Mouse (Mus musculus) liver, postnatal 0 days (tissue): ENCODE results near the gene Itgad. TPM values are rescaled to one million over a fixed set of nuclear protein-coding genes. Genes with fewer than 3 reads are reported as not detected.

Source experiments
- ATAC-seq: fragments of 200-750 bp; cut with Nextera tagmentation; 2 replicates; pipeline ENCODE4 v1.8.0; 2017; ENCODE audit warnings: mild to moderate bottlenecking, moderate library complexity
- DNase-seq: peaks from one replicate; pipeline ENCODE4 v3.0.0-alpha.2; 2016
- H3K27ac ChIP-seq: fragments of 300-500 bp; sonication (generic); 2 replicates; pipeline ENCODE4 v1.5.1; 2014; ENCODE audit warnings: antibody characterized with exemption, moderate library complexity, mild to moderate bottlenecking, low read depth
- H3K27me3 ChIP-seq: fragments of 300-500 bp; sonication (generic); 2 replicates; pipeline ENCODE4 v1.6.1; 2014; ENCODE audit warnings: low read length, control low read depth, mixed read lengths; ENCODE audit not compliant: insufficient read depth
- H3K36me3 ChIP-seq: fragments of 300-500 bp; sonication (generic); replicated peaks from 2 replicates; pipeline ENCODE4 v1.6.1; 2014; ENCODE audit warnings: mild to moderate bottlenecking, control low read depth, low read length, moderate library complexity, mixed read lengths; ENCODE audit not compliant: insufficient read depth
- H3K4me1 ChIP-seq: fragments of 300-500 bp; sonication (generic); 2 replicates; pipeline ENCODE4 v1.6.1; 2014; ENCODE audit warnings: antibody characterized with exemption, mild to moderate bottlenecking, control low read depth; ENCODE audit not compliant: insufficient read depth
- H3K4me2 ChIP-seq: fragments of 300-500 bp; sonication (generic); 2 replicates; pipeline ENCODE4 v1.6.1; 2014; ENCODE audit warnings: low read depth, mild to moderate bottlenecking, low read length, moderate library complexity, mixed read lengths
- H3K4me3 ChIP-seq: fragments of 300-500 bp; sonication (generic); 2 replicates; pipeline ENCODE4 v1.5.1; 2014; ENCODE audit warnings: low read depth, low read length
- H3K9ac ChIP-seq: fragments of 300-500 bp; sonication (generic); replicated peaks from 2 replicates; pipeline ENCODE4 v1.6.1; 2014; ENCODE audit warnings: mild to moderate bottlenecking, moderate library complexity
- H3K9me3 ChIP-seq: fragments of 300-500 bp; sonication (generic); 2 replicates; pipeline ENCODE4 v1.6.1; 2016; ENCODE audit warnings: mild to moderate bottlenecking, control low read depth, low read length, mixed read lengths
- CTCF ChIP-seq: sonication (generic); IDR thresholded peaks from 2 replicates; pipeline ENCODE4 v1.5.1; 2016; ENCODE audit warnings: antibody characterized with exemption, low read depth
- EP300 ChIP-seq: IDR thresholded peaks from 2 replicates; pipeline ENCODE4 v1.6.1; 2016; ENCODE audit warnings: antibody characterized with exemption, low read depth, mild to moderate bottlenecking
- whole genome bisulfite sequencing: fragments of 180-500 bp; shearing (Covaris S2); extraction: QIAGEN DNeasy Blood & Tissue Kit; methylation state at CpG from one replicate; pipeline ENCODE4 v1.1.7; 2014; ENCODE audit not compliant: insufficient replicate concordance; 5-methylcytosine and 5-hydroxymethylcytosine counted together
- polyA plus RNA-seq: library from polyadenylated mRNA; unstranded; fragments of >200 nt; fragmentation: Nextera tagmentation; extraction: Ambion mirVana; gene quantifications from 2 replicates; pipeline ENCODE4 v1.2.1, GENCODE M21; 2015

Gene Itgad
- polyA plus RNA-seq, 1 experiment from 2014 or later: 0.28 TPM

GRCm38 (mm10) chr7:128115211-128115958 lies 38.8 kb upstream of the Itgad start:
- ATAC-seq: no peak
- H3K4me2 ChIP-seq: no peak overlapping the region
- no peaks in the 10 kb centered on the region for H3K36me3 ChIP-seq
- WGBS: 45% methylated on average over 5 of the region's 5 CpGs
- no peak overlapping the region for H3K9ac ChIP-seq
- no peak overlapping the region for H3K27ac ChIP-seq
- H3K9me3 ChIP-seq: no peaks in the 10 kb centered on the region
- H3K27me3 ChIP-seq: no peaks in the 10 kb centered on the region
- H3K4me3 ChIP-seq: no peak overlapping the region
- DNase-seq: no peak
- H3K4me1 ChIP-seq: no peaks in the 10 kb centered on the region
- TF ChIP-seq CTCF: no peak
- no peak for TF ChIP-seq EP300

GRCm38 (mm10) chr7:128116396-128116795 lies 37.8 kb upstream of the Itgad start:
- Histone ChIP-seq H3K27ac (no peak overlapping the region), H3K9me3 (no peaks in the 10 kb centered on the region), H3K27me3 (no peaks in the 10 kb centered on the region), H3K36me3 (no peaks in the 10 kb centered on the region), H3K4me1 (no peaks in the 10 kb centered on the region), H3K4me3 (no peak overlapping the region), H3K9ac (no peak overlapping the region), H3K4me2 (no peak overlapping the region)
- TF ChIP-seq CTCF: no peak
- TF ChIP-seq EP300: no peak
- DNase-seq: peak; percentile 5
- no peak for ATAC-seq
- 89% methylated on average over 5 of the region's 5 CpGs for WGBS

GRCm38 (mm10) chr7:128119726-128120490 lies 34.3 kb upstream of the Itgad start:
- no peak for ATAC-seq
- H3K9me3 ChIP-seq: no peaks in the 10 kb centered on the region
- 78% methylated on average over 6 of the region's 6 CpGs for WGBS
- TF ChIP-seq CTCF (no peak), EP300 (no peak)
- H3K27me3 ChIP-seq: no peaks in the 10 kb centered on the region
- no peak overlapping the region for H3K4me3 ChIP-seq
- no peaks in the 10 kb centered on the region for H3K36me3 ChIP-seq
- peak; percentile 4 for DNase-seq
- no peak overlapping the region for H3K27ac ChIP-seq
- no peak overlapping the region for H3K4me2 ChIP-seq
- H3K9ac ChIP-seq: no peak overlapping the region
- no peaks in the 10 kb centered on the region for H3K4me1 ChIP-seq

GRCm38 (mm10) chr7:128128741-128129720 lies 25.1 kb upstream of the Itgad start, which contains the start of gene Itgax:
Gene Itgax, plus strand, starts transcription at chr7:128129547.
- Histone ChIP-seq H3K4me1 (peaks cover 12% of the 10 kb centered on the region), H3K9me3 (no peaks in the 10 kb centered on the region), H3K9ac (no peak within 1 kb of the TSS), H3K4me3 (no peak within 1 kb of the TSS), H3K4me2 (no peak within 1 kb of the TSS), H3K36me3 (no peaks in the 10 kb centered on the region), H3K27me3 (no peaks in the 10 kb centered on the region), H3K27ac (no peak within 1 kb of the TSS)
- TF ChIP-seq EP300: no peak
- ATAC-seq: no peak
- WGBS: 44% methylated on average over 8 of the region's 8 CpGs
- no peak for DNase-seq

- H3K4me1 ChIP-seq: peaks cover 12% of the 10 kb centered on the region
- DNase-seq (no peak), ATAC-seq (no peak)
- no peaks in the 10 kb centered on the region for H3K27me3 ChIP-seq
- no peak overlapping the region for H3K27ac ChIP-seq
- no peak overlapping the region for H3K4me2 ChIP-seq
- H3K9me3 ChIP-seq: no peaks in the 10 kb centered on the region
- no peaks in the 10 kb centered on the region for H3K36me3 ChIP-seq
- no peak overlapping the region for H3K4me3 ChIP-seq
- H3K9ac ChIP-seq: no peak overlapping the region
- no peak for TF ChIP-seq CTCF
- no peak for TF ChIP-seq EP300
- WGBS: 35% methylated on average over 5 of the region's 5 CpGs
These were observed 22.0 kb upstream of the Itgad start for GRCm38 (mm10) chr7:128132148-128132547.

- Histone ChIP-seq H3K4me2 (no peak overlapping the region), H3K27me3 (no peaks in the 10 kb centered on the region), H3K4me1 (peaks cover 12% of the 10 kb centered on the region), H3K36me3 (no peaks in the 10 kb centered on the region), H3K9me3 (no peaks in the 10 kb centered on the region), H3K4me3 (no peak overlapping the region), H3K9ac (no peak overlapping the region), H3K27ac (peak overlapping the region; percentile 48; the same call in 1 of the 2 replicates)
- TF ChIP-seq CTCF: no peak
- no peak for TF ChIP-seq EP300
- 35% methylated on average over 2 of the region's 2 CpGs for WGBS
- DNase-seq: peak; percentile 21
- ATAC-seq: peak; percentile 29; the same call in 1 of the 2 replicates
These were observed 20.6 kb upstream of the Itgad start for GRCm38 (mm10) chr7:128133596-128133995.
